Mouse (Mus musculus) neural tube, embryonic 13.5 days (tissue): Measurements from ENCODE around the gene Acadvl. TPM values are rescaled to one million over a fixed set of nuclear protein-coding genes. Genes with fewer than 3 reads are reported as not detected.
A peak's percentile ranks its signal among the peaks of the same experiment; 100 is the strongest.
"Not testable (repeated sequence)": the region's sequence is repeated elsewhere in the genome, so short reads cannot be mapped to it uniquely, and the experiment has no call there.

ENCODE experiments used
- ATAC-seq: fragments of 200-750 bp; cut with Nextera tagmentation; 2 replicates; pipeline ENCODE4 v1.8.0; 2017; ENCODE audit warnings: low read depth, mild to moderate bottlenecking, moderate TSS enrichment, moderate library complexity
- H3K27ac ChIP-seq: fragments of 300-500 bp; sonication (generic); replicated peaks from 2 replicates; pipeline ENCODE4 v1.5.1; 2015; ENCODE audit warnings: moderate library complexity, mild to moderate bottlenecking, inconsistent platforms
- H3K27me3 ChIP-seq: fragments of 300-500 bp; sonication (generic); 2 replicates; pipeline ENCODE4 v1.6.1; 2015; ENCODE audit warnings: mild to moderate bottlenecking, inconsistent platforms
- H3K36me3 ChIP-seq: fragments of 300-500 bp; sonication (generic); 2 replicates; pipeline ENCODE4 v1.6.1; 2015; ENCODE audit warnings: mild to moderate bottlenecking, inconsistent platforms
- H3K4me1 ChIP-seq: fragments of 300-500 bp; sonication (generic); replicated peaks from 2 replicates; pipeline ENCODE4 v1.6.1; 2015; ENCODE audit warnings: inconsistent platforms
- H3K4me2 ChIP-seq: fragments of 300-500 bp; sonication (generic); 2 replicates; pipeline ENCODE4 v1.6.1; 2015; ENCODE audit warnings: inconsistent platforms, mild to moderate bottlenecking, moderate library complexity
- H3K4me3 ChIP-seq: fragments of 300-500 bp; sonication (generic); 2 replicates; pipeline ENCODE4 v1.5.1; 2015; ENCODE audit warnings: mild to moderate bottlenecking, inconsistent platforms
- H3K9ac ChIP-seq: fragments of 300-500 bp; sonication (generic); 2 replicates; pipeline ENCODE4 v1.6.1; 2015; ENCODE audit warnings: moderate library complexity, mild to moderate bottlenecking, inconsistent platforms
- H3K9me3 ChIP-seq: fragments of 300-500 bp; sonication (generic); 2 replicates; pipeline ENCODE4 v1.6.1; 2016; ENCODE audit warnings: inconsistent platforms
- WGBS: fragments of 180-500 bp; shearing (Covaris S2); methylation state at CpG from one replicate; pipeline ENCODE4 v1.1.7; 2015; 5-methylcytosine and 5-hydroxymethylcytosine counted together
- polyA plus RNA-seq: library from polyadenylated mRNA; unstranded; fragments of >200 nt; fragmentation: Nextera tagmentation; extraction: Ambion mirVana; gene quantifications from 2 replicates; pipeline ENCODE4 v1.2.1, GENCODE M21; 2015

Acadvl gene
- polyA plus RNA-seq, 1 experiment from 2014 or later: 60.9 TPM

DNA sequence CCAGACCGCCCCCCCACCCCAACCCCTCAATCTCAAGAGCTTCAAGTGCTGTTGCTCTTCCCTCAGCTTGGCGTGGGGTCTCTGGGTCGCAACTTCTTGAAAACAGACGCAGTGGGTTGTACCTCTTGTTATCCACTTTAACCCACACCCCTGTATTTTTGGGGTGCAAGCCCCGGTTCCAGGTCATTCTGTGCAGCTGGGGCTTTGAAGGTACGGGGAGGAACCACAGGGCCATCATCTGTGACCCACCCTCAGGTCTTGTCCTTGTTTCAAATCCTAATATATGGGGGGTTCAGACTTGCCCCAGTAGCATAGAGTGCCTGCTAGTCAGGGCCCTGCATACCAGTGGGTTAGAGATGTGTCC is 8.9 kb upstream of the Acadvl start:
- Histone ChIP-seq H3K27me3 (no peaks in the 10 kb centered on the region), H3K9me3 (no peaks in the 10 kb centered on the region), H3K4me1 (peaks cover 94% of the 10 kb centered on the region), H3K9ac (peak overlapping the region; percentile 71), H3K4me2 (peak overlapping the region; percentile 70), H3K4me3 (peak overlapping the region; percentile 39), H3K27ac (peak overlapping the region; percentile 79), H3K36me3 (no peaks in the 10 kb centered on the region)
- WGBS: 14% methylated on average over 6 of the region's 6 CpGs
- no peak for ATAC-seq

GRCm38 (mm10) chr11:70023481-70024150 is 8.4 kb upstream of the Acadvl start:
- Histone ChIP-seq H3K9ac (peak overlapping the region; percentile 71), H3K4me2 (peak overlapping the region; percentile 70), H3K4me1 (peaks cover 94% of the 10 kb centered on the region), H3K36me3 (no peaks in the 10 kb centered on the region), H3K27me3 (no peaks in the 10 kb centered on the region), H3K4me3 (peak overlapping the region; percentile 39), H3K9me3 (no peaks in the 10 kb centered on the region), H3K27ac (peak overlapping the region; percentile 79)
- WGBS: 7% methylated on average over 23 of the region's 29 CpGs
- no peak for ATAC-seq

GRCm38 (mm10) chr11:70021264-70022132 is 6.3 kb upstream of the Acadvl start:
- peaks cover 87% of the 10 kb centered on the region for H3K4me1 ChIP-seq
- 1% methylated on average over 40 of the region's 40 CpGs for WGBS
- no peaks in the 10 kb centered on the region for H3K27me3 ChIP-seq
- H3K4me3 ChIP-seq: peak overlapping the region; percentile 79
- H3K9me3 ChIP-seq: no peaks in the 10 kb centered on the region
- peak overlapping the region; percentile 79 for H3K4me2 ChIP-seq
- H3K27ac ChIP-seq: peak overlapping the region; percentile 96
- peak overlapping the region; percentile 98 for H3K9ac ChIP-seq
- peak; percentile 78 for ATAC-seq
- no peaks in the 10 kb centered on the region for H3K36me3 ChIP-seq

- H3K36me3 ChIP-seq: no peaks in the 10 kb centered on the region
- peak; percentile 76 for ATAC-seq
- peak overlapping the region; percentile 79 for H3K4me3 ChIP-seq
- H3K4me2 ChIP-seq: peak overlapping the region; percentile 79
- H3K4me1 ChIP-seq: peaks cover 80% of the 10 kb centered on the region
- 2% methylated on average over 8 of the region's 8 CpGs for WGBS
- H3K9ac ChIP-seq: peak overlapping the region; percentile 98
- no peaks in the 10 kb centered on the region for H3K27me3 ChIP-seq
- peak overlapping the region; percentile 96 for H3K27ac ChIP-seq
- no peaks in the 10 kb centered on the region for H3K9me3 ChIP-seq
These were observed 5.6 kb upstream of the Acadvl start for GRCm38 (mm10) chr11:70020731-70021263.

DNA sequence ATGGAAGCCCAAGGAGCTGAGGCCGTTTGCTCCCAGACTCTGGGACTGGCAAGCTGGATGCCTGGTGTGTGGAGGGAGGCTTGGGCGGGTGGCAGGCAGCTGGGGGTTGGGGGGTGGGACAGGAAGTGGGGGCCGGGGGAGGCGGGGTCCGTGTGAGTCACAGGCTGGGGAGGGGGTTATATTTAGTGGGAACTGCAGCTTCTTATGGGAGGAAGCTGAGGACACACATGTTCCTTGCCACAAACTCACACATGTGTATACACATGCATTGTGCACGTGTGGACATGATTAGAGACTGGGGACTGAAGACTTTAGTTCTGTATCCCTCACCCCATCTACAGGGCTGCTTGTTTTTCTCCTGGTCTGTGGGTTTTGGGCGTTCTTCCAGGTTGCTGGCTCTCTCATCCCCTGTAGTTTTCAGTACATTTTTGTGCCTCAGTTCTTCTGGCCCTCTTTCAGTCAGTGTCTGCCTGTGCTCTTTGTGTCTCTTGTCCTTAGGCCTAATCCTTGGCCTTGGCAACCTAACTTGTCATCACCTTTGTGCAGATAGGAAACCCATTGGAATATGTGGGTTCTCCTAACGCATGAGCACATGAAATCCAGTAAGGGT is 4.9 kb upstream of the Acadvl start:
- Histone ChIP-seq H3K9ac (peak overlapping the region; percentile 98), H3K9me3 (no peaks in the 10 kb centered on the region), H3K36me3 (no peaks in the 10 kb centered on the region), H3K27ac (peak overlapping the region; percentile 96), H3K4me3 (peak overlapping the region; percentile 79), H3K4me2 (peak overlapping the region; percentile 79), H3K27me3 (no peaks in the 10 kb centered on the region), H3K4me1 (peaks cover 73% of the 10 kb centered on the region)
- no peak for ATAC-seq
- 18% methylated on average over 8 of the region's 8 CpGs for WGBS

GRCm38 (mm10) chr11:70019495-70020021 is 4.3 kb upstream of the Acadvl start:
- Histone ChIP-seq H3K9ac (peak overlapping the region; percentile 98), H3K9me3 (no peaks in the 10 kb centered on the region), H3K4me2 (peak overlapping the region; percentile 79), H3K4me3 (peak overlapping the region; percentile 79), H3K27ac (peak overlapping the region; percentile 96), H3K27me3 (no peaks in the 10 kb centered on the region), H3K36me3 (no peaks in the 10 kb centered on the region), H3K4me1 (peaks cover 73% of the 10 kb centered on the region)
- WGBS: 31% methylated on average over 2 of the region's 2 CpGs
- ATAC-seq: no peak

DNA sequence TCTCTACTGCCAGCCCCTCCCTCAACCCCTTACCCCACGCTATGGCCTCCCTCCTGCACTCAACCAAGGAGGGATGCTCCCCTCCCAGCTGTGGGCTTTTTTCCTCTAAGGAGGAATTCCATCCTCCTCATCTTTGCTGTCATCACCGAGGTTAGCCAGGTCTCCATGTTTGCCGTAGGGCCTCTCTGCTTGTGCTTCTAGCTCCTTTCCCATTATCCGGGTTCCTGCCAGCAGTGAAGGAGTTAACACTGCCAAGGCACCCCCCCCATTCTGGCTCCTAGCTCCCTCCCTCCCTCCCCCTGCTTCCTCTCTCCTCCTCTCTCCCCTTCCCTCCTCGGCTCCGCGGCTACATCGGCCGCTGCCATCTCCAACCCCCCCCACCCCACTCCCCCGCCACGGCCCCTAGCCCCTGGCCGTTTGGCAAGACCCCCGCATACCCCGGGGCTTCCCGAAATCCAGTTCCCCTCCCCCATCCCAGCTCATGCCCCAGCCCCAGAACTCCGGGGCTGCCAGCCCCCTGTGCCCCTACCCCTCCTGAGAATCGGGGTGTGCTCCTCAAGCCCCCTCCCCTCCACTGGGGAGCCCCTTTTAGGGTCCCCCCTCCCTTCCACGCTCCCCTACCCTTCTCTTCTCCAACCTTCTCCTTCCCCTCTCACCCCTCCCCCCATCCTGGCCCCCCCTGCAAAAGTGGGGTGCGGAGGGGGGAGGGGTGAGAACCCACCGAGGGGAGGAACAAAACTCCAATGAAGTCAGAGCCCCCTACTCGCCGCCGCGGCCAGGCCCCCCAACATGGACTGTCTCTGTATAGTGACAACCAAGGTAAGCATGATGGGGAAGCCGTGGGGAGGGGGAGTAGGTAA is 3.1 kb upstream of the Acadvl start:
- WGBS: 2% methylated on average over 25 of the region's 25 CpGs

DNA sequence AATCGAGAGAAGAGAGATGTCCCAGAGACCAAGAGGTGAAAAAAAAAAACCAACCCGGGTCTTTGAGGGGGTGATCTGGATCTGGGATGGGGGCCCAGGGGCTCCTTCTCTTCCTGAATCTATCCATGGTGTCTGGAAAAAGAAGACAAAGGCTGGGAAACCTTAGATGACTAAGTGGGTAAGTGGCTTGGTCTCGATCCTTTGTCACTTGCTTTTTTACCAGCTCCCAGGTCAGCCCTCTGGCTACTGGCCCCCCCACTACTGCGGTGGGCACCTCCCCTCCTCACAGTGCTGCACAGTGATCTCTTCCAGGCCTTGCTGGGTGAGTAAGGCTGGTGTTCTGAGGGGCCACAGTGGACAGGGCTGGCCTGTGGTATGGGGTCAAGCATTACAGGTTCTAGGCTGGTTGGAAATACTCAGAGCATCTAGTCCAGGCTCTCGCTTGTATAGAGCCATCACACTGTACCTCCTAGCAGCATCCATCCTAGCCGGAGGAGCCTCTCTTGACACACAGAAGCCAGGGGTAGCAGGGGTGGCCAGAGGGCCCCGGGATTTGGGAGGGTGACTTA is 2.1 kb upstream of the Acadvl start:
- H3K4me3 ChIP-seq: peak overlapping the region; percentile 79
- H3K4me2 ChIP-seq: peak overlapping the region; percentile 79
- H3K27ac ChIP-seq: peak overlapping the region; percentile 96
- H3K9me3 ChIP-seq: no peaks in the 10 kb centered on the region
- 58% methylated on average over 7 of the region's 7 CpGs for WGBS
- no peak for ATAC-seq
- H3K27me3 ChIP-seq: no peaks in the 10 kb centered on the region
- H3K9ac ChIP-seq: peak overlapping the region; percentile 98
- peaks cover 59% of the 10 kb centered on the region for H3K4me1 ChIP-seq
- peaks cover 20% of the 10 kb centered on the region for H3K36me3 ChIP-seq

More for the DNA sequence above, 3.1 kb upstream of the Acadvl start:
- peak overlapping the region; percentile 96 for H3K27ac ChIP-seq
- peak overlapping the region; percentile 79 for H3K4me2 ChIP-seq
- H3K9me3 ChIP-seq: no peaks in the 10 kb centered on the region
- peaks cover 9% of the 10 kb centered on the region for H3K36me3 ChIP-seq
- H3K4me3 ChIP-seq: peak overlapping the region; percentile 79
- no peak for ATAC-seq
- peak overlapping the region; percentile 98 for H3K9ac ChIP-seq
- H3K4me1 ChIP-seq: peaks cover 70% of the 10 kb centered on the region
- no peaks in the 10 kb centered on the region for H3K27me3 ChIP-seq

- H3K9ac ChIP-seq: peak within 1 kb of the TSS; percentile 98
- peak within 1 kb of the TSS; percentile 96 for H3K27ac ChIP-seq
- peaks cover 26% of the 10 kb centered on the region for H3K36me3 ChIP-seq
- H3K4me3 ChIP-seq: peak within 1 kb of the TSS; percentile 79
- no peaks in the 10 kb centered on the region for H3K27me3 ChIP-seq
- peaks cover 53% of the 10 kb centered on the region for H3K4me1 ChIP-seq
- H3K9me3 ChIP-seq: no peaks in the 10 kb centered on the region
- WGBS: 91% methylated on average over 3 of the region's 3 CpGs
- peak within 1 kb of the TSS; percentile 79 for H3K4me2 ChIP-seq
- no peak for ATAC-seq
These were observed 1.5 kb upstream of the Acadvl start, which contains the start of gene Dlg4 for GRCm38 (mm10) chr11:70016669-70017068. Gene Dlg4 (plus strand): TSS chr11:70016942.

DNA sequence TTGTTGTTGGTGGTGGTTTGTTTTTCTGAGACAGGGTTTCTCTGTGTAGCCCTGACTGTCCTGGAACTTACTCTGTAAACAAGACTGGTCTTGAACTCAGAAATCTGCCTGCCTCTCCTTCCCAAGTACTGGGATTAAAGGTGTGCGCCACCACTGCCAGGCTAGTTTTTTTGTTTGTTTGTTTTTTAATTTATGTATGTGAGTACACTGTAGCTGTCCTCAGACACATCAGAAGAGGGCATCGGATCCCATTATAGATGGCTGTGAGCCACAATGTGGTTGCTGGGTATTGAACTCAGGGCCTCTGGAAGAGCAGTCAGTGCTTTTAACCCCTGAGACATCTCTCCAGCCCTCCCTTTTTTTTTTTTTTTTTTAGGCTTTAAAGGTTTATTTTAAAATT is 966 bp upstream of the Acadvl start:
- 0 out of 2 replicates have a peak overlapping the region, but pooled peaks have one; percentile 65 for H3K4me3 ChIP-seq
- H3K27me3 ChIP-seq, H3K27ac ChIP-seq, H3K9ac ChIP-seq, H3K4me2 ChIP-seq, ATAC-seq, H3K9me3 ChIP-seq: not testable (repeated sequence)
- 93% methylated on average over 2 of the region's 2 CpGs for WGBS
- peaks cover 31% of the 10 kb centered on the region for H3K36me3 ChIP-seq
- H3K4me1 ChIP-seq: peaks cover 52% of the 10 kb centered on the region
